Mouse (Mus musculus) ES-E14 (cell line): ENCODE measurements around the gene Cryba2.

Source experiments
- CHD2 ChIP-seq: IDR thresholded peaks from 2 replicates; pipeline ENCODE4 v1.6.1; 2014; ENCODE audit warnings: mild to moderate bottlenecking, low read depth, low read length, inconsistent platforms
- HCFC1 ChIP-seq: IDR thresholded peaks from 2 replicates; pipeline ENCODE4 v1.6.1; 2012; ENCODE audit warnings: low read length, inconsistent platforms, borderline replicate concordance; ENCODE audit not compliant: insufficient read depth
- MAFK ChIP-seq: IDR thresholded peaks from 2 replicates; pipeline ENCODE4 v1.6.1; 2014; ENCODE audit warnings: mild to moderate bottlenecking, low read depth, low read length, inconsistent platforms; ENCODE audit not compliant: insufficient read depth
- ZC3H11A ChIP-seq: IDR thresholded peaks from 2 replicates; pipeline ENCODE4 v1.6.1; 2012; ENCODE audit warnings: low read depth, mild to moderate bottlenecking, inconsistent platforms, low read length, borderline replicate concordance
- ZNF384 ChIP-seq: IDR thresholded peaks from 2 replicates; pipeline ENCODE4 v1.6.1; 2012; ENCODE audit warnings: low read depth, low read length, inconsistent platforms

DNA sequence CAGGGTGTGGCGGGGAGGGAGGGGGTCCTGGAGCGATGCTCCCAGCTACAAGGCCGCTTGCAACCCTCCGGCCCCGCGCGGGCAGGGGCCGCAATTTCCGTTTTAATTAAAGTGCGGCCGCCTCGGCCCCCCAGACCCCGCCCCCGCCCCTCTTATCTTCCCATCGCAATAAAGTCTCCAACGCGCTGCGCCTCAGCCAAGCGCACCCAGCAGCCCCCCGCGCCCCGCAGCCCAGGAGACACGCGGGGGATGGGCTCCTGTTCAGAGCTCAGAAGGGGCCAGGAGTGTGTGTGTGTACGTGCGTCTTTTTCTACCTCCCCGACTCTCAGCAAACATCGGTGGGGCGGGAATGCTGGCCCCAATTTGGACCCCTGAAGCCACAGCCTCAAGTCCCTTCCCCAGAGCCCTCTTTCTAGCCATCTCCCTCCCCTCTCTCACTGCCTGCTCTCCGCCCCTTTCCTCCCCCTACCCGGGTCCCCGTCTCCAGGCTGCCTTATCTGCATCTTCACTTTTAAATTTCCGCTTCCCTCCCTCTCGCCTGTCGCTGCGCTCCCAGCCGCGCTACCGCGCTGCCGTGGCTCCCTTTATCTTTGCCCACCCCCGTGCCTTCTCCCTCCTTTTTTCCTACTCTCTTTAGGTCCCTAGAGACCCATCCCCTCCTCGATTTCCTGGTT lies 7.4 kb downstream of the Cryba2 start, which contains the start of gene Fev:
- no peak for TF ChIP-seq CHD2
- TF ChIP-seq ZC3H11A = no peak
- no peak for TF ChIP-seq MAFK
- no peak for TF ChIP-seq ZNF384
- TF ChIP-seq HCFC1 = no peak
